Mouse (Mus musculus) stomach, embryonic 16.5 days (tissue): ENCODE results near the gene Zfand5. TPM values are rescaled to one million over a fixed set of nuclear protein-coding genes. Genes with fewer than 3 reads are reported as not detected.
"Not testable (repeated sequence)": the region's sequence is repeated elsewhere in the genome, so short reads cannot be mapped to it uniquely, and the experiment has no call there.

Experiments used
- ATAC-seq: fragments of 200-750 bp; cut with Nextera tagmentation; 2 replicates; pipeline ENCODE4 v1.8.0; 2017; ENCODE audit warnings: moderate number of reproducible peaks, moderate TSS enrichment; ENCODE audit not compliant: insufficient read depth, low FRiP score
- H3K27ac ChIP-seq: fragments of 300-500 bp; sonication (generic); 2 replicates; pipeline ENCODE4 v1.5.1; 2014; ENCODE audit warnings: low read length
- H3K27me3 ChIP-seq: fragments of 300-500 bp; sonication (generic); 2 replicates; pipeline ENCODE4 v1.6.1; 2014; ENCODE audit warnings: low read length, control low read depth, mixed read lengths; ENCODE audit not compliant: control insufficient read depth, insufficient read depth
- H3K36me3 ChIP-seq: fragments of 300-500 bp; sonication (generic); 2 replicates; pipeline ENCODE4 v1.6.1; 2014; ENCODE audit warnings: low read length; ENCODE audit not compliant: control insufficient read depth, insufficient read depth
- H3K4me1 ChIP-seq: fragments of 300-500 bp; sonication (generic); 2 replicates; pipeline ENCODE4 v1.6.1; 2014; ENCODE audit warnings: low read length, control low read depth, mixed read lengths; ENCODE audit not compliant: control insufficient read depth, insufficient read depth
- H3K4me2 ChIP-seq: fragments of 300-500 bp; sonication (generic); 2 replicates; pipeline ENCODE4 v1.6.1; 2014; ENCODE audit warnings: low read depth, low read length, mixed read lengths
- H3K4me3 ChIP-seq: fragments of 300-500 bp; sonication (generic); replicated peaks from 2 replicates; pipeline ENCODE4 v1.5.1; 2014; ENCODE audit warnings: mild to moderate bottlenecking, low read length
- H3K9ac ChIP-seq: fragments of 300-500 bp; sonication (generic); 2 replicates; pipeline ENCODE4 v1.6.1; 2014; ENCODE audit warnings: low read length
- H3K9me3 ChIP-seq: fragments of 300-500 bp; sonication (generic); replicated peaks from 2 replicates; pipeline ENCODE4 v1.6.1; 2016; ENCODE audit warnings: low read length, control low read depth; ENCODE audit not compliant: control insufficient read depth
- WGBS: fragments of 180-500 bp; shearing (Covaris S2); extraction: QIAGEN DNeasy Blood & Tissue Kit; methylation state at CpG from one replicate; pipeline ENCODE4 v1.1.7; 2014; 5-methylcytosine and 5-hydroxymethylcytosine counted together
- polyA plus RNA-seq: library from polyadenylated mRNA; unstranded; fragments of >200 nt; fragmentation: Nextera tagmentation; extraction: Ambion mirVana; gene quantifications from 2 replicates; pipeline ENCODE4 v1.2.1, GENCODE M21; 2015

The Zfand5 gene
- polyA plus RNA-seq, 1 experiment from 2014 or later, result 49.2 TPM

- H3K4me2 ChIP-seq, ATAC-seq, H3K27me3 ChIP-seq, H3K4me3 ChIP-seq, H3K4me1 ChIP-seq, H3K27ac ChIP-seq, H3K9me3 ChIP-seq, H3K36me3 ChIP-seq, H3K9ac ChIP-seq: not testable (repeated sequence)
- WGBS, result 90% methylated on average over 5 of the region's 5 CpGs
These were observed 38.3 kb downstream of the Zfand5 start for GRCm38 (mm10) chr19:21310364-21310763.

GRCm38 (mm10) chr19:21315701-21316100, 43.6 kb downstream of the Zfand5 start:
- ATAC-seq, result no peak
- 71% methylated on average over 3 of the region's 3 CpGs for WGBS

GRCm38 (mm10) chr19:21319618-21320017, 47.5 kb downstream of the Zfand5 start:
- Histone ChIP-seq H3K36me3 (no peaks in the 10 kb centered on the region), H3K9me3 (no peaks in the 10 kb centered on the region), H3K27me3 (no peaks in the 10 kb centered on the region), H3K27ac (no peak overlapping the region), H3K4me1 (no peaks in the 10 kb centered on the region), H3K4me2 (no peak overlapping the region), H3K4me3 (no peak overlapping the region), H3K9ac (no peak overlapping the region)
- WGBS, result 89% methylated on average over 1 of the region's 1 CpGs
- ATAC-seq, result no peak

More at GRCm38 (mm10) chr19:21315701-21316100, 43.6 kb downstream of the Zfand5 start:
- H3K9me3 ChIP-seq, result no peaks in the 10 kb centered on the region
- H3K4me3 ChIP-seq, result no peak overlapping the region
- H3K4me2 ChIP-seq, result no peak overlapping the region
- H3K27me3 ChIP-seq, result no peaks in the 10 kb centered on the region
- no peak overlapping the region for H3K9ac ChIP-seq
- no peaks in the 10 kb centered on the region for H3K4me1 ChIP-seq
- H3K27ac ChIP-seq, result no peak overlapping the region
- H3K36me3 ChIP-seq, result no peaks in the 10 kb centered on the region

GRCm38 (mm10) chr19:21325333-21325732, 53.3 kb downstream of the Zfand5 start:
- no peak for ATAC-seq
- no peaks in the 10 kb centered on the region for H3K36me3 ChIP-seq
- 71% methylated on average over 3 of the region's 3 CpGs for WGBS

GRCm38 (mm10) chr19:21328951-21329350, 56.9 kb downstream of the Zfand5 start:
- H3K9me3 ChIP-seq, result no peaks in the 10 kb centered on the region
- H3K4me2 ChIP-seq, result no peak overlapping the region
- H3K27me3 ChIP-seq, result no peaks in the 10 kb centered on the region
- no peak for ATAC-seq
- H3K9ac ChIP-seq, result no peak overlapping the region
- H3K4me1 ChIP-seq, result no peaks in the 10 kb centered on the region
- no peak overlapping the region for H3K4me3 ChIP-seq
- no peaks in the 10 kb centered on the region for H3K36me3 ChIP-seq
- H3K27ac ChIP-seq, result no peak overlapping the region
- WGBS, result 73% methylated on average over 9 of the region's 9 CpGs

More at GRCm38 (mm10) chr19:21325333-21325732, 53.3 kb downstream of the Zfand5 start:
- Histone ChIP-seq H3K27me3 (no peaks in the 10 kb centered on the region), H3K9me3 (no peaks in the 10 kb centered on the region), H3K27ac (no peak overlapping the region), H3K4me3 (no peak overlapping the region), H3K9ac (no peak overlapping the region), H3K4me2 (no peak overlapping the region), H3K4me1 (no peaks in the 10 kb centered on the region)

GRCm38 (mm10) chr19:21329770-21330169, 57.7 kb downstream of the Zfand5 start:
- Histone ChIP-seq H3K4me1 (no peaks in the 10 kb centered on the region), H3K36me3 (no peaks in the 10 kb centered on the region), H3K4me2 (no peak overlapping the region), H3K4me3 (no peak overlapping the region), H3K27ac (no peak overlapping the region), H3K9ac (no peak overlapping the region), H3K9me3 (no peaks in the 10 kb centered on the region), H3K27me3 (no peaks in the 10 kb centered on the region)
- WGBS, result 51% methylated on average over 5 of the region's 5 CpGs
- no peak for ATAC-seq

- no peak for ATAC-seq
- H3K27ac ChIP-seq, result no peak overlapping the region
These were observed 58.4 kb downstream of the Zfand5 start for GRCm38 (mm10) chr19:21330305-21331115.

GRCm38 (mm10) chr19:21331621-21332155, 59.6 kb downstream of the Zfand5 start:
- H3K9ac ChIP-seq, result no peak overlapping the region
- no peaks in the 10 kb centered on the region for H3K4me1 ChIP-seq
- H3K4me2 ChIP-seq, result no peak overlapping the region
- 54% methylated on average over 11 of the region's 11 CpGs for WGBS
- no peak for ATAC-seq
- no peaks in the 10 kb centered on the region for H3K27me3 ChIP-seq
- H3K9me3 ChIP-seq, result no peaks in the 10 kb centered on the region
- H3K36me3 ChIP-seq, result no peaks in the 10 kb centered on the region
- no peak overlapping the region for H3K4me3 ChIP-seq
- H3K27ac ChIP-seq, result no peak overlapping the region

More at GRCm38 (mm10) chr19:21330305-21331115, 58.4 kb downstream of the Zfand5 start:
- no peaks in the 10 kb centered on the region for H3K4me1 ChIP-seq
- H3K27me3 ChIP-seq, result no peaks in the 10 kb centered on the region
- WGBS, result 78% methylated on average over 6 of the region's 6 CpGs
- no peak overlapping the region for H3K4me2 ChIP-seq
- no peak overlapping the region for H3K4me3 ChIP-seq
- H3K9me3 ChIP-seq, result no peaks in the 10 kb centered on the region
- no peak overlapping the region for H3K9ac ChIP-seq
- H3K36me3 ChIP-seq, result no peaks in the 10 kb centered on the region
